Mouse (Mus musculus) olfactory bulb, adult 2 months (tissue): Measurements from ENCODE around the gene Idh3a. TPM values are rescaled to one million over a fixed set of nuclear protein-coding genes. Genes with fewer than 3 reads are reported as not detected.

Experiments used
- H3K27ac ChIP-seq: fragments of 200-500 bp; 2 replicates; pipeline ENCODE4 v1.5.1; 2012; ENCODE audit warnings: low read depth, low read length; ENCODE audit not compliant: insufficient read depth
- H3K4me1 ChIP-seq: fragments of 200-500 bp; 2 replicates; pipeline ENCODE4 v1.6.1; 2012; ENCODE audit warnings: low read length; ENCODE audit not compliant: control insufficient read depth, insufficient read depth
- H3K4me3 ChIP-seq: fragments of 200-500 bp; 2 replicates; pipeline ENCODE4 v1.5.1; 2012; ENCODE audit warnings: mild to moderate bottlenecking, low read depth, low read length, moderate library complexity; ENCODE audit not compliant: insufficient read depth
- CTCF ChIP-seq: fragments of 200-500 bp; IDR thresholded peaks from 2 replicates; pipeline ENCODE4 v1.5.1; 2012; ENCODE audit warnings: low read depth, mild to moderate bottlenecking, low read length, moderate library complexity; ENCODE audit not compliant: insufficient read depth
- POLR2A ChIP-seq: fragments of 200-500 bp; IDR thresholded peaks from 2 replicates; pipeline ENCODE4 v1.6.1; 2012; ENCODE audit warnings: mild to moderate bottlenecking, low read depth, low read length, moderate library complexity; ENCODE audit not compliant: insufficient read depth
- WGBS: fragments of 180-500 bp; shearing (Covaris S2); methylation state at CpG from one replicate; pipeline ENCODE4 v1.1.7; 2018; 5-methylcytosine and 5-hydroxymethylcytosine counted together
- polyA plus RNA-seq: library from polyadenylated mRNA; stranded (reverse); fragments of >200 nt; gene quantifications from 2 replicates; pipeline ENCODE4 v1.2.4, GENCODE M21; 2012; ENCODE audit warnings: low replicate concordance; ENCODE audit not compliant: missing spikeins, insufficient read depth, insufficient read length

Idh3a gene
- polyA plus RNA-seq, 1 experiment, result not detected

- TF ChIP-seq POLR2A (no peak), CTCF (no peak)
- Histone ChIP-seq H3K4me3 (no peak overlapping the region), H3K4me1 (no peaks in the 10 kb centered on the region), H3K27ac (no peak overlapping the region)
- WGBS, result 53% methylated on average over 2 of the region's 2 CpGs
Observed at GRCm38 (mm10) chr9:54639192-54639591, 53.1 kb downstream of the Idh3a start.

GRCm38 (mm10) chr9:54641548-54641947, 55.4 kb downstream of the Idh3a start:
- TF ChIP-seq POLR2A (no peak), CTCF (no peak)
- no peak overlapping the region for H3K27ac ChIP-seq
- 86% methylated on average over 3 of the region's 3 CpGs for WGBS
- no peaks in the 10 kb centered on the region for H3K4me1 ChIP-seq
- H3K4me3 ChIP-seq, result no peak overlapping the region

GRCm38 (mm10) chr9:54642149-54642548, 56.0 kb downstream of the Idh3a start:
- WGBS, result 80% methylated on average over 2 of the region's 2 CpGs
- Histone ChIP-seq H3K4me1 (no peaks in the 10 kb centered on the region), H3K4me3 (no peak overlapping the region), H3K27ac (no peak overlapping the region)
- no peak for TF ChIP-seq CTCF
- no peak for TF ChIP-seq POLR2A

GRCm38 (mm10) chr9:54642556-54642955, 56.4 kb downstream of the Idh3a start:
- no peak overlapping the region for H3K4me3 ChIP-seq
- WGBS, result 84% methylated on average over 4 of the region's 4 CpGs
- no peaks in the 10 kb centered on the region for H3K4me1 ChIP-seq
- no peak overlapping the region for H3K27ac ChIP-seq
- TF ChIP-seq POLR2A (no peak), CTCF (no peak)

- Histone ChIP-seq H3K27ac (no peak overlapping the region), H3K4me3 (no peak overlapping the region), H3K4me1 (no peaks in the 10 kb centered on the region)
- TF ChIP-seq POLR2A (no peak), CTCF (no peak)
- WGBS, result 96% methylated on average over 7 of the region's 7 CpGs
Observed at GRCm38 (mm10) chr9:54643179-54643578, 57.0 kb downstream of the Idh3a start.

- TF ChIP-seq CTCF, result no peak
- no peak for TF ChIP-seq POLR2A
- H3K4me1 ChIP-seq, result no peaks in the 10 kb centered on the region
- H3K27ac ChIP-seq, result no peak overlapping the region
- no peak overlapping the region for H3K4me3 ChIP-seq
- 91% methylated on average over 6 of the region's 6 CpGs for WGBS
Observed at GRCm38 (mm10) chr9:54645530-54645929, 59.4 kb downstream of the Idh3a start.

GRCm38 (mm10) chr9:54646252-54646651, 60.1 kb downstream of the Idh3a start:
- WGBS, result 82% methylated on average over 9 of the region's 9 CpGs
- no peak overlapping the region for H3K4me3 ChIP-seq

GRCm38 (mm10) chr9:54647456-54647855, 61.3 kb downstream of the Idh3a start:
- no peaks in the 10 kb centered on the region for H3K4me1 ChIP-seq
- no peak overlapping the region for H3K27ac ChIP-seq
- no peak overlapping the region for H3K4me3 ChIP-seq
- no peak for TF ChIP-seq CTCF
- no peak for TF ChIP-seq POLR2A
- 67% methylated on average over 2 of the region's 2 CpGs for WGBS

More at GRCm38 (mm10) chr9:54646252-54646651, 60.1 kb downstream of the Idh3a start:
- TF ChIP-seq POLR2A (no peak), CTCF (no peak)
- Histone ChIP-seq H3K27ac (no peak overlapping the region), H3K4me1 (no peaks in the 10 kb centered on the region)

GRCm38 (mm10) chr9:54649360-54649759, 63.2 kb downstream of the Idh3a start:
- WGBS, result 100% methylated on average over 1 of the region's 1 CpGs
- no peak overlapping the region for H3K4me3 ChIP-seq
- H3K4me1 ChIP-seq, result no peaks in the 10 kb centered on the region
- no peak overlapping the region for H3K27ac ChIP-seq
- TF ChIP-seq POLR2A (no peak), CTCF (no peak)

- Histone ChIP-seq H3K4me3 (no peak overlapping the region), H3K27ac (no peak overlapping the region), H3K4me1 (no peaks in the 10 kb centered on the region)
- no peak for TF ChIP-seq POLR2A
- no peak for TF ChIP-seq CTCF
- WGBS, result 68% methylated on average over 2 of the region's 2 CpGs
Observed at GRCm38 (mm10) chr9:54652778-54653177, 66.6 kb downstream of the Idh3a start.

Other genes with a start within 250 kb of the Idh3a start
- not detected in 2 replicates for gene Dmxl2, start 84.7 kb upstream of the Idh3a start, polyA plus RNA-seq
- gene Sh2d7, start 47.4 kb upstream of the Idh3a start, polyA plus RNA-seq, result not detected in 2 replicates
- gene Cib2, start 26.1 kb upstream of the Idh3a start, polyA plus RNA-seq, result not detected in 2 replicates
- gene Acsbg1, start 75.5 kb downstream of the Idh3a start, polyA plus RNA-seq, result 141 TPM in 1 of 2 replicates, not detected in the other
- gene Dnaja4, start 112.5 kb downstream of the Idh3a start, polyA plus RNA-seq, result not detected in 2 replicates
- not detected in 2 replicates for gene Wdr61, start 148.2 kb downstream of the Idh3a start, polyA plus RNA-seq
- gene Crabp1, start 178.4 kb downstream of the Idh3a start, polyA plus RNA-seq, result not detected in 2 replicates